ENCODE assay signal across 7 mouse cellular contexts in genomic region chr2:122765071-122765793, GRCm38 (mm10). TPM values are rescaled to one million over a fixed set of nuclear protein-coding genes. Genes with fewer than 3 reads are reported as not detected.
DNase-seq lines count a peak whose midpoint lies in the region; ATAC-seq and TF ChIP-seq lines count a peak whose summit lies in the region.

Gene Sqor (plus strand): TSS chr2:122765237.

- DNase-seq in adrenal gland, postnatal 10 days, result peak; percentile 90
- DNase-seq in embryo, embryonic 9.5 days (ENCODE audit: extremely low spot score), result peak; percentile 60
- DNase-seq in limb, embryonic 14.5 days (ENCODE audit: low spot score), result peak; percentile 40
- DNase-seq in midbrain, embryonic 14.5 days, result peak; percentile 34
- peak in 1 of 2 experiments; percentile 21 for DNase-seq in spleen, adult 2 months (ENCODE audit: low read depth in 1 of 2, low spot score in 2 of 2)

- H3K4me1 ChIP-seq in intestine, embryonic 16.5 days (ENCODE audit: control insufficient read depth, insufficient read depth, low read length), result peaks cover 6% of the 10 kb centered on the region; the same call in 1 of the 2 replicates
- H3K4me1 ChIP-seq in limb, embryonic 14.5 days (ENCODE audit: control insufficient read depth, insufficient read depth, low read length), result 0 out of 2 replicates have a peak, but pooled peaks cover 3% of the 10 kb centered on the region
- H3K4me1 ChIP-seq in midbrain, embryonic 14.5 days (ENCODE audit: control insufficient read depth, insufficient read depth, low read length), result 0 out of 2 replicates have a peak, but pooled peaks cover 5% of the 10 kb centered on the region
- H3K4me1 ChIP-seq in spleen, adult 2 months (ENCODE audit: control insufficient read depth, insufficient read depth, insufficient read length), result peaks cover 2% of the 10 kb centered on the region; the same call in 1 of the 2 replicates

- WGBS in intestine, embryonic 16.5 days, result 1% methylated on average over 43 of the region's 46 CpGs
- WGBS in limb, embryonic 14.5 days, result 1% methylated on average over 35 of the region's 46 CpGs
- 2% methylated on average over 46 of the region's 46 CpGs for WGBS in midbrain, embryonic 14.5 days
- WGBS in spleen, adult 2 months, result 3% methylated on average over 45 of the region's 46 CpGs

- H3K4me3 ChIP-seq in intestine, embryonic 16.5 days (ENCODE audit: low read length), result peak within 1 kb of the TSS; percentile 64
- peak within 1 kb of the TSS; percentile 44 for H3K4me3 ChIP-seq in limb, embryonic 14.5 days (replicated peaks; ENCODE audit: low read length)
- H3K4me3 ChIP-seq in midbrain, embryonic 14.5 days (replicated peaks; ENCODE audit: low read depth, low read length), result peak within 1 kb of the TSS; percentile 30
- peak within 1 kb of the TSS; percentile 66 for H3K4me3 ChIP-seq in spleen, adult 2 months (ENCODE audit: extremely low read depth, insufficient read depth, insufficient read length)

- peak within 1 kb of the TSS; percentile 92 for H3K4me2 ChIP-seq in intestine, embryonic 16.5 days (ENCODE audit: low read depth, low read length)
- peak within 1 kb of the TSS; percentile 83 for H3K4me2 ChIP-seq in limb, embryonic 14.5 days (replicated peaks; ENCODE audit: low read depth, low read length, severe bottlenecking)
- H3K4me2 ChIP-seq in midbrain, embryonic 14.5 days (ENCODE audit: low read length), result peak within 1 kb of the TSS; percentile 68

- no peak for TF ChIP-seq CTCF in spleen, adult 2 months (IDR thresholded peaks at IDR 0.05; ENCODE audit: extremely low read depth, insufficient read depth, insufficient read length, insufficient replicate concordance)

- ATAC-seq in granulocyte monocyte progenitor cell, adult 5-6 weeks (replicated peaks; ENCODE audit: poor library complexity, severe bottlenecking), result peak; percentile 91
- peak; percentile 96 for ATAC-seq in intestine, embryonic 16.5 days
- ATAC-seq in limb, embryonic 14.5 days (ENCODE audit: low FRiP score, low read depth), result peak; percentile 84
- ATAC-seq in midbrain, embryonic 14.5 days (ENCODE audit: low FRiP score, low TSS enrichment), result no peak

- 0 out of 2 replicates have a peak, but pooled peaks cover 2% of the 10 kb centered on the region for H3K27me3 ChIP-seq in intestine, embryonic 16.5 days (replicated peaks; ENCODE audit: control insufficient read depth, insufficient read depth, low read length)
- peaks cover 12% of the 10 kb centered on the region for H3K27me3 ChIP-seq in limb, embryonic 14.5 days (ENCODE audit: control insufficient read depth, insufficient read depth, low read length)
- 0 out of 2 replicates have a peak, but pooled peaks cover 5% of the 10 kb centered on the region for H3K27me3 ChIP-seq in midbrain, embryonic 14.5 days (ENCODE audit: control insufficient read depth, insufficient read depth, low read length)
- H3K27me3 ChIP-seq in spleen, adult 2 months (ENCODE audit: control insufficient read depth, insufficient read depth, low read length), result 0 out of 2 replicates have a peak, but pooled peaks cover 3% of the 10 kb centered on the region

- H3K9me3 ChIP-seq in intestine, embryonic 16.5 days (ENCODE audit: control insufficient read depth, low read length), result no peaks in the 10 kb centered on the region
- H3K9me3 ChIP-seq in limb, embryonic 14.5 days (ENCODE audit: control insufficient read depth, low read length), result no peaks in the 10 kb centered on the region
- no peaks in the 10 kb centered on the region for H3K9me3 ChIP-seq in midbrain, embryonic 14.5 days (ENCODE audit: control insufficient read depth, low read length)

- peak within 1 kb of the TSS; percentile 51; the same call in 1 of the 2 replicates for H3K27ac ChIP-seq in intestine, embryonic 16.5 days (ENCODE audit: low read length)
- H3K27ac ChIP-seq in limb, embryonic 14.5 days (replicated peaks; ENCODE audit: low read depth, low read length), result no peak within 1 kb of the TSS
- H3K27ac ChIP-seq in midbrain, embryonic 14.5 days (replicated peaks; ENCODE audit: low read depth, low read length), result no peak within 1 kb of the TSS
- H3K27ac ChIP-seq in spleen, adult 2 months (ENCODE audit: insufficient read depth, low read length), result peak within 1 kb of the TSS; percentile 52; the same call in 1 of the 2 replicates

- peak within 1 kb of the TSS; percentile 76 for H3K9ac ChIP-seq in intestine, embryonic 16.5 days (ENCODE audit: low read depth, low read length)
- H3K9ac ChIP-seq in limb, embryonic 14.5 days (ENCODE audit: low read depth, low read length, severe bottlenecking), result peak within 1 kb of the TSS; percentile 55
- H3K9ac ChIP-seq in midbrain, embryonic 14.5 days (replicated peaks; ENCODE audit: low read length), result peak within 1 kb of the TSS; percentile 40; the same call in 1 of the 2 replicates

- H3K36me3 ChIP-seq in intestine, embryonic 16.5 days (ENCODE audit: control insufficient read depth, insufficient read depth, low read length), result no peaks in the 10 kb centered on the region
- no peaks in the 10 kb centered on the region for H3K36me3 ChIP-seq in limb, embryonic 14.5 days (ENCODE audit: control insufficient read depth, insufficient read depth, low read length)
- H3K36me3 ChIP-seq in midbrain, embryonic 14.5 days (ENCODE audit: control insufficient read depth, insufficient read depth, low read length), result no peaks in the 10 kb centered on the region
- H3K36me3 ChIP-seq in spleen, adult 2 months (ENCODE audit: control insufficient read depth, insufficient read depth, low read length), result no peaks in the 10 kb centered on the region

- no peak for TF ChIP-seq POLR2A in limb, embryonic 14.5 days (IDR thresholded peaks at IDR 0.05; ENCODE audit: borderline replicate concordance, extremely low read depth, insufficient read depth, insufficient read length)
- no peak for TF ChIP-seq POLR2A in spleen, adult 2 months (IDR thresholded peaks at IDR 0.05; ENCODE audit: low read depth, low read length)

RNA-seq across cellular contexts. Expression of gene Sqor, which starts in this region (rescaled TPM):
- total RNA-seq in adrenal gland, postnatal 10 days (2021), result 10 to 100 TPM; 45.4 to 59.1 TPM
- 22.7 and 29.0 TPM in 2 replicates for total RNA-seq in granulocyte monocyte progenitor cell, adult 5-6 weeks (2014; fragmentation: Nextera tagmentation)
- total RNA-seq in granulocyte monocyte progenitor cell, adult 5-6 weeks (2017), result 26.4 and 36.6 TPM in 2 replicates
- polyA plus RNA-seq in intestine, embryonic 16.5 days (2015; fragmentation: Nextera tagmentation; extraction: Ambion mirVana), result 40.1 and 44.8 TPM in 2 replicates
- polyA plus RNA-seq in limb, embryonic 14.5 days (2012; rRNA removed), result 3.6 and 4.1 TPM in 2 replicates
- polyA plus RNA-seq in limb, embryonic 14.5 days (2014; fragmentation: Nextera tagmentation; extraction: Ambion mirVana), result 5.7 and 7.7 TPM in 2 replicates
- polyA plus RNA-seq in midbrain, embryonic 14.5 days (2014; fragmentation: Nextera tagmentation; extraction: Ambion mirVana), result 1.1 and 2.1 TPM in 2 replicates
- polyA plus RNA-seq in spleen, adult 2 months (2012; rRNA removed), result 7.9 and 8.2 TPM in 2 replicates

Comparison
In these comparisons a context has a peak if more than half of its experiments do, and no peak if none do; other contexts are left out.
1. H3K27ac ChIP-seq: peak in intestine, embryonic 16.5 days (single experiment) and spleen, adult 2 months (single experiment); none in limb, embryonic 14.5 days (single experiment) and midbrain, embryonic 14.5 days (single experiment).
2. Peak in every context shown above with its lines, with median percentiles within 50 percentile points of each other: H3K4me2 ChIP-seq, H3K4me3 ChIP-seq and H3K9ac ChIP-seq.